Mouse (Mus musculus) ES-Bruce4 (cell line): ENCODE results near the gene March11.

Experiments
- EP300 ChIP-seq: IDR thresholded peaks from 2 replicates; pipeline ENCODE4 v1.6.1; 2011; ENCODE audit warnings: low read depth, low read length; ENCODE audit not compliant: insufficient read depth
- POLR2A ChIP-seq: IDR thresholded peaks from one replicate; pipeline ENCODE4 v1.8.1; 2011; ENCODE audit warnings: low read length; ENCODE audit not compliant: insufficient read depth

DNA sequence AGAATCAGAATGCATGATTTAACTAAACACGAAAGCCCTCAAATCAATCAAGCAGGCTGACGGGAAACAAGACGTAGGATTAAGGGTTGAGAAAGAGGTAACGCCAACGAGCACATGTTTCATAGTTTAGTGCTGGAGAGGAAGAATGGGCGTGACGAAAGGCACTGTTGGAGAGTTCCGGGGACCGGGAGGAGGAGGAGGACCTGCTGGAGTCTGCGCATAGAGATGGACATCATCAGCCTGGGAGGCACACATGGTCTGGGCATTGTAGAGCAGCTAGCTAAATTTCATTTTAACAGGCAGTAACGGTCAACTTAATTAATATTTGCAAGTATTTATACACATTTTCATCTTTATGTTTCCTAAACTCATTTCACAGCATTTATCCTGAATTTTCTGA, 31.6 kb downstream of the March11 start:
- TF ChIP-seq POLR2A (no peak), EP300 (no peak)
